Mouse (Mus musculus) midbrain, embryonic 12.5 days (tissue): ENCODE data around the gene Kcnab3. TPM values are rescaled to one million over a fixed set of nuclear protein-coding genes. Genes with fewer than 3 reads are reported as not detected.

ENCODE experiments used
- ATAC-seq: fragments of 200-750 bp; cut with Nextera tagmentation; 2 replicates; pipeline ENCODE4 v1.8.0; 2017; ENCODE audit warnings: low read depth, moderate TSS enrichment, moderate library complexity; ENCODE audit not compliant: low FRiP score
- H3K27ac ChIP-seq: fragments of 300-500 bp; sonication (generic); replicated peaks from 2 replicates; pipeline ENCODE4 v1.5.1; 2016; ENCODE audit warnings: mild to moderate bottlenecking
- H3K27me3 ChIP-seq: fragments of 300-500 bp; sonication (generic); 2 replicates; pipeline ENCODE4 v1.6.1; 2016; ENCODE audit warnings: mild to moderate bottlenecking
- H3K36me3 ChIP-seq: fragments of 300-500 bp; sonication (generic); 2 replicates; pipeline ENCODE4 v1.6.1; 2016
- H3K4me1 ChIP-seq: fragments of 300-500 bp; sonication (generic); 2 replicates; pipeline ENCODE4 v1.6.1; 2016
- H3K4me2 ChIP-seq: fragments of 300-500 bp; sonication (generic); replicated peaks from 2 replicates; pipeline ENCODE4 v1.6.1; 2016; ENCODE audit warnings: mild to moderate bottlenecking, moderate library complexity
- H3K4me3 ChIP-seq: fragments of 300-500 bp; sonication (generic); 2 replicates; pipeline ENCODE4 v1.5.1; 2016; ENCODE audit warnings: mild to moderate bottlenecking
- H3K9ac ChIP-seq: fragments of 300-500 bp; sonication (generic); replicated peaks from 2 replicates; pipeline ENCODE4 v1.6.1; 2016; ENCODE audit warnings: mild to moderate bottlenecking, moderate library complexity
- H3K9me3 ChIP-seq: fragments of 300-500 bp; sonication (generic); 2 replicates; pipeline ENCODE4 v1.6.1; 2016; ENCODE audit warnings: mild to moderate bottlenecking
- WGBS: fragments of 180-500 bp; shearing (Covaris S2); methylation state at CpG from one replicate; pipeline ENCODE4 v1.1.7; 2016; 5-methylcytosine and 5-hydroxymethylcytosine counted together
- polyA plus RNA-seq: library from polyadenylated mRNA; unstranded; fragments of >200 nt; fragmentation: Nextera tagmentation; extraction: Ambion mirVana; gene quantifications from 2 replicates; pipeline ENCODE4 v1.2.1, GENCODE M21; 2016

Gene Kcnab3
- polyA plus RNA-seq, 1 experiment from 2014 or later: 4.4 TPM

DNA sequence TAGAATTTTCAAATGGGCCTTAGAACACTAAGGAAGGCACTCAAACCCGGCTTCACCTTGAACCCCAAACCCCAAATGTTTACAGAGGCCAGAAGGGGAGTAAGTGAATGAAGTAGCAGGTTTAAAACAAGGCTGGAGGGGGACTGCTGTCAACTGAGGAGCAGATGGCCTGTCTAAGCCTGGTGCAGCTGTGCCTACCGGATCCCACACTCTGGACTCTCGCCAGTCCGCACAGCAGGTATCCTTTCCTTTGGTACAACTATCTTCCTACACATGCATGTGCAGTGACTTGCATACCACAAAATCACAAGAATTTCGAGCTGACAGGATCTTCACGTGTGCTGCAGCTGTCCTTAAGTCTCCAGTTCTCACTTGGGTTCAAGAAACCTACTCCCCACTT lies 4.0 kb upstream of the Kcnab3 start:
- 0 out of 2 replicates have a peak overlapping the region, but pooled peaks have one; percentile 4 for H3K27ac ChIP-seq
- peak overlapping the region; percentile 86 for H3K4me2 ChIP-seq
- H3K9me3 ChIP-seq: no peaks in the 10 kb centered on the region
- peaks cover 37% of the 10 kb centered on the region for H3K4me1 ChIP-seq
- peak overlapping the region; percentile 65; the same call in 1 of the 2 replicates for H3K4me3 ChIP-seq
- no peak for ATAC-seq
- peaks cover 7% of the 10 kb centered on the region for H3K27me3 ChIP-seq
- H3K9ac ChIP-seq: peak overlapping the region; percentile 90; the same call in 1 of the 2 replicates
- WGBS: 69% methylated on average over 6 of the region's 6 CpGs
- peaks cover 33% of the 10 kb centered on the region for H3K36me3 ChIP-seq

DNA sequence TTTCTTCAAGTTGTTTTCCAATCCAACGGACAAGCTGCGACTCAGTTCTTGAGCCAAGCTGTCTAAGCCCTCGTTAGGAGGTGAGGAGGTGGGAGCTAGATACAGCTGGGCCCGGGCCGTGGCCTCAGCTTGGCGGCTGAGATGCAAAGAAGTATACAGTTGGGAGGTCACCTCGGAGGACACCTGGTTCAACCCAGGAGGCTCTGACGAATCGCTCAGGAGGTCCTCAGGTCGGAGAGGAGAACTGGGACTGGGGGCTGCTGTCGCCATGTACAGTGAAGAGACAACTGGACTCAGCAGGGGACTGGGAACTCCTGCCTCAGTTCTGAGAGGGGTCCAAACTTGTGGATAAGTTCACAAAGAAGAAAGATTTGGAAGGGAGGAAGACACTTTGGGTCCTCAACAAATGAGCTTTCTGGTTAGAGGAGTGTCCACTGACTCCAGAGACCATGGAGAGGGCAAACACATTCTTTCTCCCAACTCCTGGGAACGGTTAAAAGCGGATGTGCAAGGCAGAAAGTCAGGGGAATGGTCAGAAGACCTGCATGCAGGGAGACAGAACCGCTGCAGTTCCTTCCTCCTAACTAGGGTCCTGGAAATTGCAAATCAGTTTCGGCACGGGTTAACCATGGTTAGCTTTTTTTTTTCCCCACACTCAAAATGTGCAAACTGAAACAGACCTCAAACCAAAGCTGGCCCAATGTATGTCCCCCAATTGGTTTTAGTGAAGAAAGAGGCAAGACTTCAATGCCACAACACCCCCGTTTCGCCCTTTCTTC lies 3.2 kb upstream of the Kcnab3 start:
- peak overlapping the region; percentile 86 for H3K4me2 ChIP-seq
- H3K27ac ChIP-seq: peak overlapping the region; percentile 92
- peak overlapping the region; percentile 90 for H3K9ac ChIP-seq
- peak overlapping the region; percentile 65 for H3K4me3 ChIP-seq
- peaks cover 38% of the 10 kb centered on the region for H3K4me1 ChIP-seq
- 27% methylated on average over 18 of the region's 18 CpGs for WGBS
- H3K9me3 ChIP-seq: no peaks in the 10 kb centered on the region
- ATAC-seq: no peak
- peaks cover 27% of the 10 kb centered on the region for H3K36me3 ChIP-seq
- H3K27me3 ChIP-seq: peaks cover 15% of the 10 kb centered on the region

DNA sequence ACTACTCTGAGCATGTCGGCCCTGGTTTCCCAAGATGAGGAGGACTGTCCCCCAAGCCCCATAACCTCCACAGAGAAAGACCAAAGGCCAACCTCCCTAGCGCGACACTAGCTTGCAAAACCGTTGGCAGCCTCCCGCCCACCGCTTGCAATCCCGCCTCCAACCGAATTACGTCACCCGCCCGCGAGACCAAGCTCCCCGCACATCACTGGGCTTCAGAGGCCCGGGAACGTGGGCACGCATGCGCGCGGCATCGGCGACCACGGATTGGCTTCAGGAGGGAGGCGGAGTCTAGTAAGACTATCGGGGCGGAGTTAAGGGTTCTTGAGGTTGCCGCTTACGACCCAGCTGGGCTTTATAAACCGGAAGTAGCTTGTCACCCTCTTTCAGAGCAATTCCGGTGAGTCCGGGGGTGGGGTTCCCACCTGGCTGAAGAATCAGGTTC lies 2.4 kb upstream of the Kcnab3 start, which contains the start of the genes Cntrob and Trappc1:
TSS of gene Cntrob (minus strand) at position 109 of the 445 bp plus-strand sequence.
TSS of gene Trappc1 (plus strand) at position 314 of the 445 bp plus-strand sequence.
- Histone ChIP-seq H3K36me3 (peaks cover 19% of the 10 kb centered on the region), H3K27me3 (peaks cover 24% of the 10 kb centered on the region), H3K9ac (peak within 1 kb of the TSS; percentile 90), H3K27ac (peak within 1 kb of the TSS; percentile 92), H3K4me2 (peak within 1 kb of the TSS; percentile 86), H3K9me3 (no peaks in the 10 kb centered on the region), H3K4me3 (peak within 1 kb of the TSS; percentile 65), H3K4me1 (peaks cover 38% of the 10 kb centered on the region)
- peak; percentile 90 for ATAC-seq
- under 1% methylated on average over 30 of the region's 30 CpGs for WGBS

DNA sequence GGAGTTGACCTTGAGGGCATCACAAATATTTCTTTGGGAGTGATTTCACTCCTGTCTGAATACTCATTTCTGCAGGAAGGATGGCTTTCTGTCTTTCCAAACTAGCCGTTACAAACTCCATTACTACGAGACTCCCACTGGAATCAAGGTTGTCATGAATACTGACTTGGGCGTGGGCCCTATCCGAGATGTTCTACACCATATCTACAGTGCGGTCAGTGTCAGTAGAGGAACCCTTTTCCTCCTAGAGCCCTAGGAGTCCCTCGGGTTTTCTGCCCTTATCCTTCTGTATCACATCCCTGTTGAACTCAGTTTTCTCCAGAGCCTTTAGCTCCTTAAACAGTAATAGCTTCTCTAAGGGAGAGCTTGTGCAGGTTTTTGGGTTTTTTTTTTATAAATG lies 1.3 kb upstream of the Kcnab3 start:
- H3K4me1 ChIP-seq: peaks cover 38% of the 10 kb centered on the region
- no peak for ATAC-seq

DNA sequence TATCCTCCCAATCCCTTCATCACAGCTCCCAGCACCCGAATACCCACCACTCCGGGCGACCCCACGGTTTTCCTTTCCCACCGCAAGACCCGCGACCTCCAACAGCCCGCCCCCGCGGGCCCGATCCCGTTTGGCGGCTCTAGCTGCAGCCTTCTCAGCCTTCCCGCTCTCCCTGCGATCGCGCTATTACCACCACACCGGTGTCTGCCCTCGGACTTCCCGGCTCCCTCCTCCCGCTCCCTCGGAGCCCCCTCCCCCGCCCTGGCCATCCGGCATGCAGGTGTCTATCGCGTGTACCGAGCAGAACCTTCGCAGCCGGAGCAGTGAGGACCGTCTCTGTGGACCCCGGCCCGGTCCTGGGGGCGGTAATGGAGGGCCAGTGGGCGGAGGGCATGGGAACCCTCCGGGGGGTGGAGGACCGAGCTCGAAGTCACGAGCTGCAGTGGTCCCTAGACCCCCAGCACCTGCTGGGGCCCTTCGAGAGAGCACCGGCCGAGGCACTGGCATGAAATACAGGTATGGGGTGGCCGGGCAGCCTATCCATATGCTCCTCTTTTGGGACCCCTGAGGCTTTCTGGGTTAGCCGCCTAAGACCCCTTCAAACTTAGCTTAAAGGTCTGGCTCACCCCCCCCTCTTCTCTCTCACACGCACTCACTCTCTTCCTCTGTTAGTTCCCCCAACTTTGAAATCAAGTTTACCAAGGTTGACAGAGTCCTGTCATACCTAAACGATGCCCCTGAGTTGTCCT lies 524 bp downstream of the Kcnab3 start:
- peak; percentile 9; the same call in 1 of the 2 replicates for ATAC-seq
- H3K27ac ChIP-seq: no peak overlapping the region
- no peaks in the 10 kb centered on the region for H3K9me3 ChIP-seq
- H3K4me1 ChIP-seq: peaks cover 39% of the 10 kb centered on the region
- peaks cover 45% of the 10 kb centered on the region for H3K27me3 ChIP-seq
- peak overlapping the region; percentile 54 for H3K4me3 ChIP-seq
- H3K9ac ChIP-seq: peak overlapping the region; percentile 76
- 2% methylated on average over 45 of the region's 45 CpGs for whole genome bisulfite sequencing
- H3K4me2 ChIP-seq: peak overlapping the region; percentile 92
- H3K36me3 ChIP-seq: no peaks in the 10 kb centered on the region

More for the DNA sequence above, 1.3 kb upstream of the Kcnab3 start:
- peak overlapping the region; percentile 86 for H3K4me2 ChIP-seq
- no peaks in the 10 kb centered on the region for H3K9me3 ChIP-seq
- peak overlapping the region; percentile 65 for H3K4me3 ChIP-seq
- no peak overlapping the region; the same call in 1 of the 2 replicates for H3K9ac ChIP-seq
- H3K27me3 ChIP-seq: peaks cover 34% of the 10 kb centered on the region
- H3K36me3 ChIP-seq: peaks cover 8% of the 10 kb centered on the region
- 84% methylated on average over 6 of the region's 6 CpGs for WGBS
- H3K27ac ChIP-seq: no peak overlapping the region

DNA sequence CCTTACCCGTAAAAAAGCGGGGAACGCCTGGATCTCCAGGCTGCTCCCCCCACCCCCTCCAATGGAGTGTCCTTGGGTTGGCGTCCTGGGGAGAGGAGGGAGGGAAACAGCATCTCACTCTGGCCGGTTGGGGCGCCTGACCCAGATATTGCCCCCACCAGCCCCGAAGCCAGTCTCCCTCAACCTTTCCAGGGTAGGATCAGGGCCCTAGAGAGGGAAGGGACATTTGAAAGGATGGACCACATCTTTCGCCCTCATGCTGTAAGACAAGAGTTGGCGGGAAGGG lies 1.0 kb downstream of the Kcnab3 start:
- Histone ChIP-seq H3K27me3 (peaks cover 45% of the 10 kb centered on the region), H3K27ac (no peak overlapping the region), H3K4me3 (peak overlapping the region; percentile 54), H3K9me3 (no peaks in the 10 kb centered on the region), H3K36me3 (no peaks in the 10 kb centered on the region), H3K9ac (peak overlapping the region; percentile 76; the same call in 1 of the 2 replicates), H3K4me2 (peak overlapping the region; percentile 92), H3K4me1 (peaks cover 37% of the 10 kb centered on the region)
- ATAC-seq: no peak
- WGBS: 13% methylated on average over 9 of the region's 9 CpGs

DNA sequence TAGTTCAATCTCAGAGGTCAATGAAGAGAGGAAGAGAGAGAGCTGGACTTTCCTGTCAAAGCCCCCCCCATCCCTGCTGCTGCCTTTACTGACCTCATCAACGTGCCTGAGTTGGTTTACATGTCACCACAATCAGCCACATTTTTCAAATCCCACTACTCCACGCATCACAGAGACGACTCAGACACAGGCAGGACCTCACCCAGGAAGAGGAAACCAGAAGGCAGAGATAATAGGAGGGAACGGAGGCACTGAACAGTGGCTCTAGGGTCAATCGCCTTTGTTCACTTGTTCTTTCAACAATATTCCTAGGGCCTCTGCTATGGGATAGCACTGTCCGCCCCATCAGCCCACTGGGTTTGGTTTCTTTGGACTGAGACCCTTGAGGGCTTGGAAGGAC lies 1.6 kb downstream of the Kcnab3 start:
- H3K27me3 ChIP-seq: peaks cover 45% of the 10 kb centered on the region
- H3K4me3 ChIP-seq: no peak overlapping the region
- 57% methylated on average over 6 of the region's 6 CpGs for WGBS
- no peaks in the 10 kb centered on the region for H3K9me3 ChIP-seq
- no peak overlapping the region for H3K27ac ChIP-seq
- H3K9ac ChIP-seq: no peak overlapping the region
- H3K36me3 ChIP-seq: no peaks in the 10 kb centered on the region
- H3K4me2 ChIP-seq: no peak overlapping the region
- no peak for ATAC-seq
- peaks cover 32% of the 10 kb centered on the region for H3K4me1 ChIP-seq

DNA sequence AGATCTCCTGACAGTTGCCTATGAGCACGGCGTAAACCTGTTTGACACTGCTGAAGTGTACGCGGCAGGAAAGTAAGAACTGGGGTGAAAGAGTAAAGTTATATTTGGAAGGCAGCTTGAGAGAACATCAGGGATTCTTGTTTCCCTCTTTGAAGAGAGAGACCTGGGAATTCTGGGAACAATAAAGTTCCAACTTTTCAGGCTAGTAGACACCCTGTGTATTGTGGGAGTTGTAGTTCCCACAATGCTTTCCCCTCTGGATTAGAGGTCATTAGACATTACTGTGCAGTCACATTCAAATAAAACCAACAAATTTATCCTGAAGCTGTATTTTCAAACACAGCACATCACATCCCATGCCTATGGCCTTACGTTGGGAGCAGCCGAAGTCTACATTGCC lies 2.5 kb downstream of the Kcnab3 start:
- 95% methylated on average over 6 of the region's 6 CpGs for WGBS
- Histone ChIP-seq H3K36me3 (no peaks in the 10 kb centered on the region), H3K4me3 (no peak overlapping the region), H3K27me3 (peaks cover 45% of the 10 kb centered on the region), H3K9me3 (no peaks in the 10 kb centered on the region), H3K4me1 (peaks cover 27% of the 10 kb centered on the region), H3K27ac (no peak overlapping the region), H3K9ac (no peak overlapping the region), H3K4me2 (no peak overlapping the region)
- no peak for ATAC-seq

DNA sequence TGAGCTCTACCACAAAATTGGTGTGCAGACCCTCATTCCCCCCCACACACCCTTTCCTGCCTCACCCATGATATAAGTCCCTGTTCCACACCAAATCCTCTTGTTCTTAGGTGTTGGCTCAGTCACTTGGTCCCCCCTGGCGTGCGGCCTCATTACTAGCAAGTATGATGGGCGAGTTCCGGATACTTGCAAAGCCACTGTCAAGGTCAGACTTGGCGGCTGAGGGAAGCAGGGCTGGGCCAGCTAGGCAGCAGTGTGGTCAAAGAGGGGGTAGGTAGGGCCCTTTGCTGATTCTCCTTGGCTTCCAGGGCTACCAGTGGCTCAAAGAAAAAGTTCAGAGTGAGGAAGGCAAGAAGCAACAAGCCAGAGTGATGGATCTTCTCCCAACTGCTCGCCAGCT lies 5.1 kb downstream of the Kcnab3 start:
- H3K4me3 ChIP-seq: no peak overlapping the region
- H3K27ac ChIP-seq: no peak overlapping the region
- H3K27me3 ChIP-seq: peaks cover 45% of the 10 kb centered on the region
- 95% methylated on average over 6 of the region's 6 CpGs for WGBS
- H3K4me1 ChIP-seq: peaks cover 14% of the 10 kb centered on the region
- no peaks in the 10 kb centered on the region for H3K9me3 ChIP-seq
- ATAC-seq: no peak
- no peak overlapping the region for H3K9ac ChIP-seq
- H3K36me3 ChIP-seq: no peaks in the 10 kb centered on the region
- peak overlapping the region; percentile 57; the same call in 1 of the 2 replicates for H3K4me2 ChIP-seq

DNA sequence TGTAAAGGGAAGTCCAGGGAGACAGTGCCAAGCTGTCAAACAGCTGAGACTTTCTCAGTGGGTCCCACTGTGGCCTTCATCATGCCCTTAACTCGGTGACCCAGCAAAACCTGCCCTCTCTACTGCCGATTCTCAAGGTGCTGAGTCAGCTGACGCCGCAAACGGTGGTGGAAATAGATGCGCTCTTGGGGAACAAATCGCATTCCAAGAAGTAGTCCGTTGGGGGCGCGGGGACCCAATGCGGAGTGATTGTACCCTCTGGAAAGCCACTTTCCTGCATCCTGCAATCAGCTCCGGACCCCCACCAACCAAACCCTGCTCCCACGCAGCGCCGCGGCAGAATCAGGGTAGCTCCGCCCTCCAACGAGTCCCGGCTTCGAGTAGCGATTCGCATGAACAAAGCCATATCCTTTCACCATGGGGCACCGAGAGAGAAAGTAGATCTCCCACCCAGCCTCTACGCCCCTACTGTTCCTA lies 5.9 kb downstream of the Kcnab3 start:
- ATAC-seq: peak; percentile 54; the same call in 1 of the 2 replicates
- peak overlapping the region; percentile 36 for H3K27ac ChIP-seq
- no peaks in the 10 kb centered on the region for H3K9me3 ChIP-seq
- no peaks in the 10 kb centered on the region for H3K36me3 ChIP-seq
- peaks cover 39% of the 10 kb centered on the region for H3K27me3 ChIP-seq
- peak overlapping the region; percentile 43 for H3K4me3 ChIP-seq
- 3% methylated on average over 24 of the region's 24 CpGs for WGBS
- H3K4me1 ChIP-seq: peaks cover 7% of the 10 kb centered on the region; the same call in 1 of the 2 replicates
- peak overlapping the region; percentile 57 for H3K4me2 ChIP-seq
- H3K9ac ChIP-seq: peak overlapping the region; percentile 54

DNA sequence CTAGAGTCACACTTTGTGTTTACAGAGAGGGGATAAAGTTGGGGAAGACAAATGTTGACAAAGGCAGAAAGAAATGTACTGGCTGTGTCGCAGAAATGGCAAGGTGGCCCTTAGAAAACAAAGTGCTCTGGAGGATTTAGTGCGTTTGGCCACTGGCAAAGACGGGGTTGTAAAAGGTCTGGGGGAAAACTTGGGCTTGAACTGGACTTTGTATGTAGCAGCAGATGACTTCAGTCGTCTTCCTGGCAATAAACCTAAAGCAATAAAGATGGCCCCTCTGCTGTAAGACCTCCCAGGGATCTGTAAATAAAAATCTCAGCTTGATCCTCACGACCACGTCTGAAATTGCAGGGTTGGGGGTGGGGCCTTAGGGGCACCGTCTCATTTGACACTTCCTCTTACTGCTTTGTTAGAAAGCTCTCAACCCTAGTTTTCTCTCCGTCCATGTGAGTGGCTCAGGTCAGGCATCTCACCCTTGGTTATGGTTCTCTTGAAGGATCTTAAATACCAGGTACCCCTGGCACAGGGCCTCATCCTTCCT lies 6.7 kb downstream of the Kcnab3 start:
- H3K27ac ChIP-seq: peak overlapping the region; percentile 36; the same call in 1 of the 2 replicates
- no peak overlapping the region for H3K4me3 ChIP-seq
- 36% methylated on average over 8 of the region's 8 CpGs for WGBS

More for the DNA sequence above, 6.7 kb downstream of the Kcnab3 start:
- Histone ChIP-seq H3K4me2 (peak overlapping the region; percentile 57; the same call in 1 of the 2 replicates), H3K9ac (no peak overlapping the region), H3K36me3 (no peaks in the 10 kb centered on the region), H3K4me1 (peaks cover 6% of the 10 kb centered on the region; the same call in 1 of the 2 replicates), H3K9me3 (no peaks in the 10 kb centered on the region), H3K27me3 (peaks cover 31% of the 10 kb centered on the region)
- no peak for ATAC-seq
